Mouse (Mus musculus) heart, postnatal 10 days (tissue): Measurements from ENCODE around the gene Gm10842. TPM values are rescaled to one million over a fixed set of nuclear protein-coding genes. Genes with fewer than 3 reads are reported as not detected.

ENCODE experiments used
- DNase-seq, 2 experiments: peaks; one replicate each; pipeline ENCODE4 v3.0.0; 2021
- intact Hi-C: fragments of 180-260 bp; cut with DNase I; formaldehyde crosslinking; loops from one replicate; pipeline ENCODE4 v1.15.1; 2025
- total RNA-seq, 2 experiments: library from RNA; stranded (reverse); gene quantifications; 2 replicates each; pipeline ENCODE4 v1.2.3; 2021

Gm10842 gene
- total RNA-seq, 2 experiments from 2014 or later: not detected

- intact Hi-C loops: no loop called here
- no peak for DNase-seq
These were observed 5.3 kb downstream of the Gm10842 start for GRCm38 (mm10) chr11:105152017-105152300.

GRCm38 (mm10) chr11:105152357-105152899 lies 5.7 kb downstream of the Gm10842 start:
- DNase-seq: no peak
- intact Hi-C loops: no loop called here

DNA sequence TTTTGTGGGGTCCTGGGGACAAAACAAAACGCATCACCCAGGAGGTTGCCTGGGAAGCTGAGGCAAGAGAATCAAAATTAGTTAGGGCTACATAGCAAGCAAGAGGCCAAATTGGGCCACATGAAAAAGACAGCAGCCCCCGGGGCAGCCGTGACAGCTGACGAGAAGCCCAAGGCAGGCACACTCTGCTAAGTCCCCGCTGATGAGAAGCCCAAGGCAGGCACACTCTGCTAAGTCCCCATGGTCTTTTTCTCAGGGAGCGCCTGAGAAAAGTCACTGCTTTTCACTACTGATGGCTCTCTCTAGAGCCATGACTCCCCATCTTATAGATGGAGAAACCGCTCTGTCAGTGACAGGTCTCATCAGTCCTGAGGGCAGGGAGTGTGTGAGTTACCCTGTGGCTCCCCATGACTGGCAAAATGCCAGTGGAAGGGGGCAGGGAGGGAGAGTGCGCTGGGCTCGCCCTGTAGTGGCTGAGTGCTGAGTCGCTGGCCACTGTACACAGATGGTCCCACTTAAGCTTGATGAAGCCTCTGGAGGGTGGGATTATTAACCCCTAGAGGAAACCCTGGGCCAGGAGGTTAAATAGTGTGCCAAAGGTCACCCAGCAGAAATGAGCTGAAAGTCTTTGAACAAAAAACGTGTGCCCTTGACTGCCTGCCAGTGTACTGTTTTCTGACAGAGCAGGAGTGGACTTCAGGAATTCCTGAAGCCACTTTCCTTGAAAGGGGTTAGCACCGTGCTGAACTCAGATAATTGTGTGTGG lies 6.6 kb downstream of the Gm10842 start:
- intact Hi-C loops: no loop called here
- peak; percentile 69 to 76 for DNase-seq

GRCm38 (mm10) chr11:105155915-105156314 lies 9.2 kb downstream of the Gm10842 start:
- intact Hi-C loops: no loop called here
- DNase-seq: peak in 1 of 2 experiments; percentile 15

DNA sequence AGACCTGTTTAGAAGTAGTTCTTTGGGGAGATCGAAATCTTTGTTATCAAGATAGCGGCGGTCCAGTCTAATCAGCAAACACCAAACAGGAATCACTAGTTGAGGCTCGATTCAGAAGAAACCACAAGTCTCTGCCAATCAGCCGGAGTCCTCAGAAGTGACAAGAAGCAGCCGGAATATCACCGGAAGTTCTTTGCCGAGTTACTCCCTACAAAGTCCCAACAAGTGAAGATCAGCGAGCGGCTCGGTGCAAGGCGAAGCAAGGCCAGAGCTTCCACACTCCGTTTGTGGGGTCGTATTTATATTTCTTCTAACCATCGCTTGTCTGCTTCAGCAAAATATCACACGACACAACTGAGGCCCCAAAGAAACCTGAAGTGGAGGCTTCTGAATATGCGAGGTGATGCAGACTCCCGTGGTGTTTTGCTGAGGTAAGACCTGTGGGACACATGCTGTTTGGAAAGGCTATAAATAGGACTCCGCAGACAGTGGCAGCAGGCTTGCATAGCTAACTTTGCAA lies 10.1 kb downstream of the Gm10842 start:
- intact Hi-C loops: no loop called here
- peak; percentile 43 to 50 for DNase-seq

DNA sequence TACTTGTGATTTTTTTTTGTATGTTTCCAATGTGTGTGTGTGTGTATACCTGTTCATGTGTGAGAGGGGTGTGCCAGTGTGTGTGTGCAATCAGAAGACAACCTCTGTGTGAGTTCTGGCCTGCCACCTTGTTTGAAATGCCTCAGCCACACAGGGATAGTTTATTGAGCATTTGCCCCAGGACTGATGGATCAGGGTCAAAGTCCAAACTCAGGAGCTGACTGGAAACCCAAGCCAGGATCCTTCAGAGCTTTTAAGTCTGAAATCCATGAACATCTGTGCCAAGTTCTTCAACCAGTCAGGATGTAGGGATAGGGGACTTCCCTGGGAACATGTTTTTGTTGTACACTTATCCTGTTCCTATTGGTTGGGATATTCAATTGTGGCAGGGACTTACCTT lies 11.4 kb downstream of the Gm10842 start:
- DNase-seq: no peak
- intact Hi-C loops: no loop called here

DNA sequence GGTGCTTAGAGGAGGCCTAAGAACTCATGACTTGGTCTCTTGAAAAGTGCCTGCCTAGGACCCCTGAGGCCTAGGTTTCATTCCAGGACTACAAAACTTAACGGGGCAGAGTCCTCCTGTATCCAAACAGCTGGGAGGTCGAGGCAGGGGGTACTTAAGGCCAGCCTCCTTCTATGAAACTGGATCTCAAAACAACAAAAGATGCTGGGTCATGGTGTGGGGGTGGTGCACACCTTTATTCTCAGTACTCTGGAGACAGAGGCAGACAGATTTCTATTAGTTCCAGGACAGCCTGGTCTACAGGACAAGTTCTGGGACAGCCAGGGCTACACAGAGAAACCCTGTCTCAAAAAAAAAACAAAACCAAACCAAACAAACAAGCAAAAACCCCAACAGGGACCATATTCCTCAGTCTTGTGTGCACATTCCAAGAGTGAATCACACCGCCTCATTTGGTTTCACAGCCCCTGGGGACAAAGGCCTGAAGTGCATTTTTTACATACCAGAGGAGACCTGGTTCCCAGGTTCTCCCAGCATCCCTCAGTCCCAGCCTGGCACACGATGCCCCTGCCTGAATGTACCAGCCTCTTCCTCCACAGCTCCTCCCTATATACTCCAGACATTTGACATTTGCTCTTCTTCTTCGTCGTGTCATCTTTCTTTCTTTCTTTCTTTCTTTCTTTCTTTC lies 13.1 kb downstream of the Gm10842 start:
- no peak for DNase-seq
- intact Hi-C loops: no loop called here

GRCm38 (mm10) chr11:105161411-105161810 lies 14.7 kb downstream of the Gm10842 start:
- intact Hi-C loops: no loop called here
- no peak for DNase-seq

DNA sequence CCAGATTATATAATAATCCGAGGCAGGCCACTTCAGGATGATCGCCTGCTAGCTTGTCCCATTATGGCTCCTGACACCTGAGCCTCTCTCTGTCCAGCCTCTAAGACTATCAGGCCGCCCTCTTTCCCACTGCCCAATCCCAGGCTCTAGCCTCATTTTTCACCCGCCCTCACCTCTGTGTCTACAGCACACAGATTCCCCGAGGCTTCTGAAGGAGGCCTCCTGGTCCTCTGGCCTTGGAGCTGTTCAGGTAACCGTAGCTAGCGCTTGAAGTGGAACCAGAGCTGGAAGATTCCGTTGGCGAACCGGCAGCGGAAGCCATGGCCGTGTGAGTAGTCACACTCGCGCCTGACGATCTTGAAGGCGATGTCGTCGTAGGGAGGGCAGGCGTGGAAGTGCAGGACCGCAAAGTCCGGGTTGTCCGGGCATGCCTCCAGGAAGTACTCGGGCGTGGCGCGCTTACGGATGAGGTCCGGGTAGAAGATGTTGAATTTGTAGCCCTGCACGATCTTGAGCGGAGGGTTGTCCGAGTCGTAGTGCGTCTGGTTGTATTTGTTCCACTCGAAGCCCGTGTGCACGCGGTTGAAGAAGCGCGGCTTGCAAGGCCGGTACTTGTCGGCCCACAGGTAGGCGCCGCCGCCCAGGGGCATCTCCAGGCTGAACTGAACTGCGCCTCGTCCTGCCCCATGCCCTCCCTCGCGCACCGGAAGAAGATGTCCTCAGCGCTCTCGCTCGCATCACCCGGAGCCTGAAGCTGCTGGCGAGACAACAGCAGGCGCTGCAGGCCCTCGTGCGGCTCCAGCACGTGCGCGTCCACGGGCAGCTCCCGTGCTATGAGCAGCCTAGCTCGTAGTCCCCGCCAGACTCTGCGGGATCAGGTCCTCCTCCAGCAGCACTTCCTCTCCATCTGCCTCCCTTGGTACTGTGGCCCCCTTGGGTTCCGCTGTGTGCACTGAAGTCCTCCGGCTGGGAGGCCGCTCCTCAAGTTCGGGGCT lies 18.1 kb downstream of the Gm10842 start:
- intact Hi-C loops: no loop called here
- no peak for DNase-seq

DNA sequence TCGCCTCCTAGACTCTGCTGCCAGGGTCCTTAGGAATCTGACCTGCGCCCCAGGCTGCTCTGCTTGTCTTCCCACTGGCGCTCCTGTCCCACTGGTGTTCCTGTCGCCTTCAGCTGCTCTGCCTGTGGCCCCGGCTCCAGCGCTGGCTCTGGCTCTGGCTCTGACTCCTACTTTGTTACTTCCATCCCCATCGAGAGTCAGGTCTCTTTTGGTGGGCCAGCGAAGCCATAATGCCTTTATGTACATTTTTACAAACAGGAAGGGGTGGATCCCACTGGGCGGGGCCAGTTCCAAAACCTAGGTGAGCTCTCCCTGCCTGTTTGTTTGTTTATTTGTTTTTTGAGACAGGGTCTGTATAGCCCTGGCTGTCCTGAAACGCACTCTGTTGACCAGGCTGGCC lies 20.1 kb downstream of the Gm10842 start:
- intact Hi-C loops: no loop called here
- DNase-seq: no peak

DNA sequence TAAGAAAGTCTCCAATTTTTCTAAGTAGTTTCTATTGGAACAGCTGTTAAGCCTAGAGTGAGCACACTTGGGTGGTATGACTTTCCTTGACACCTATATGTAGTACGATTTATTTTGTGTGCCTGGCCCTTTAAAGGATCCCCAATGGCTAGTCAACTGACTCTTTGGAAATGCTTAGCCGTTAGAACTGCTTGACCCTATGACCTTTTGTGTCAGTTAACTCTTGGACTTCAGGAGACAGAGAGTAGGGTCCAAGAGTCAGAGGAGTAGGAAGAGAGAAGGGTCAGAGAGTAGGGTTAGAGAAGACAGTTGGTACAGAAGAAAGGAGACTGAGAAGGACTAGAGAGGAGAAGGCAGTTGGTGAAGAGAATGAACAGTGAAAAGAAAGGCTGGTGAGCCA lies 31.8 kb downstream of the Gm10842 start, which contains the start of gene Tlk2:
Gene Tlk2 (plus strand): TSS at position 292 of the 400 bp plus-strand sequence.
- no peak for DNase-seq
- intact Hi-C loops: loop anchor here (2.0 kb wide), 1 partner anchor 52 kb away; the partner anchor contains the start of gene Mettl2

DNA sequence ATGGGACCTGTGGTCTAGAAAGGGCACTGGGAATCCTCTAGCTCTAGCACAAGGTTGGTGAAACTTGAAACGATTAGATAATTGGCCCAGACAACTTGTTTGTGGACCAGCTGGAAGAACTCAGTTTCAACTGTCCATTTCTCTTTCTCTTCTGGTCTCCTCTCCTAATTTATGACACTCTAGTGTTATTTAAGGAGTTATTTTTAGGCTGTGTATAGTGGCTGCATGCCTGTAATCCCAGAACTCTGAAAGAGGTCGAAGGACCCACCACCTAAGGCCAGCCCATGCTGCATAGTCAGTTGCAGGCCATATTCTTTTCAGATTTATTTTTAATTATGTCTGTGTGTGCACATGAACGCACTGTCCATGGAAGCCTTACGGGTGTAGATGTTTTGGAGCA lies 32.8 kb downstream of the Gm10842 start:
- DNase-seq: peak; percentile 17 to 20
- intact Hi-C loops: loop anchor here (2.0 kb wide), 1 partner anchor 53 kb away; the partner anchor contains the start of gene Mettl2

DNA sequence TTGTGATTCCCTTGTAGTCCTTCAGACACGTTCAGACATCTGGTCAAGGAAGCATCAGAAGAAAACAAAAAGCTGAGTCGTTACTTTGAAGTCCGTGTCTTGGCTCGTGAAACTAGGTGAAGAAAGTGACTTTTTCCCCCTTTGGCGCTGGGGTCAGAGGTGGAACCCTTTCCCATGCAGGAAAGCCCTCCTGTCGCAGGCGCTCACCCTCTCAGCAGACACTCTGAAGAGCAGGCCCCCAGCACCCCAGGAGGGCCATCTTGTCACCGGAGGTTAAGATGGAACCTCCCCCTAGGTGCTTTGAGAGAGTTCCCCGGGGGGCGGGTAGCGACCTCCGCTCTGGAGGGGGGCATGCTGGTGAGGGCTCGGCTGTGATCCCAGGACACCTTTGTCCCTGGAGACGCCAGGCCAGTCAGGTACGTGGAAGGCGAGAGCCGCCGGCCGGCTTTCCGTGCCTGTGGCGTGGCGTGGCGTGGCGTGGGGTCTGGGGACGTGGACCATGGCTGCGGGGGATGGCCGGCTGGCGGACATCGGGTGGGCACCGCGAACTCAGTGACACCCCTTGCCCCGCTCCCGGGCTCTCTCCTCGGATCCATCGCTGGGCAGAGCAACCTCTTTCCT lies 33.9 kb downstream of the Gm10842 start:
- peak; percentile 54 to 60 for DNase-seq
- intact Hi-C loops: no loop called here

- peak; percentile 95 to 97 for DNase-seq
- intact Hi-C loops: no loop called here
These were observed 34.5 kb downstream of the Gm10842 start for GRCm38 (mm10) chr11:105181126-105181637.

DNA sequence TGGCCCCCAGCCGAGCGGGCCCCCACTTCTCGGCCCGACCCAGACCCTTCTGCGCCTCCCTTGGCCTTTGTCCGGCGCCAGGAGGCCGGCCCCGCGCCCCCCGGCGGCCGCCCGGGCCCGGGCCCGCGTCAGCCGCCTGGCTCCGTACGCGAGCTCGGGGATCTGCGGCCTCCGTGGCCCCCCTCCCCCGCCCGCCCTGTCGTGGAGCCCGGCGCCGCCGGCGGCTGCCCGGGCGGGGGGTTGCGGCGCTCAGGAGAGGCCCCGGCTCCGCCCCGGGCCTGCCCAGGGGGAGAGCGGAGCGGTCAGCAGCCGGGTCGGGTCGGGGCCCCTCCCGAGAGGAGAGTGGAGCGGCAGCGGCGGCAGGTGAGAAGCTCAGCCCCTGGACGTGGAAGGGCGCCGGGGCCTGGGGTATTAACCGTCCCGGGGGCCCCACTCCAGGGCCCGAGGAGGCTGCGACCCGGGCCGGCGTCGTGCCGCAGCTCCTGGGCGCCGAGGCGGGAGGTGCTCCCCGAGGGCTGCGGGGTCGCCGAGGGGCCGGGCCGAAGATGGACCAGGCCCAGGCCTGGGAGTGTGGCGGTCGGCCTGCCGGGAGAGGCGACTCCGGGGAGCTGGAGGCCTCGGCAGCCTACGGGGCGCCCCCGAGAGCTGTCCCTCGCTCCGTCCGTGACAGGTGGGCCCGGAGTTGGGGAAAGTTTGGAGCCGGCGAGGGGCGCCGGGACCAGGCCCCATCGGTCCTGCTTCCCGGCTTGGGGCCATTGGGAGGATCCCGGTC lies 35.2 kb downstream of the Gm10842 start:
- intact Hi-C loops: no loop called here
- DNase-seq: peak; percentile 58 to 66

GRCm38 (mm10) chr11:105182461-105182855 lies 35.8 kb downstream of the Gm10842 start:
- intact Hi-C loops: no loop called here
- no peak for DNase-seq

DNA sequence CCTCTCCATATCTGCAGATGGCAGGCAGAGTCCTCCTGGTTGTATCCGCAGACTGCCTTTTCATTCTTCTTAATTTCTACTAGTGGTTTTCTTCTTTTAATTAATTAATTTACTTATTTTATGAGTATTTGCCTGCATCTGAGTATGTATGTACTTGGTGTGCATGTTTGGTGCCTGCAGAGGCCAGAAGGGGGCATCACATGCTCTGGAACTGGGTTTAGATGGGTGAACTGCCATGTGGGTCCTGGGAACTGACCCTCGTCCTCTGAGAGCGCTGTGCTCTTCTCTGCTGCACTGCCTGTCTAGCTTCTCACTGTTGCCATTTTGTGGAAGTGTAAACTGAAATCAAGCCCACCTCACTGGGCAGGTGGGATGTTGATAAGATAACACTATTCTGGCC lies 38.0 kb downstream of the Gm10842 start:
- DNase-seq: no peak
- intact Hi-C loops: no loop called here

DNA sequence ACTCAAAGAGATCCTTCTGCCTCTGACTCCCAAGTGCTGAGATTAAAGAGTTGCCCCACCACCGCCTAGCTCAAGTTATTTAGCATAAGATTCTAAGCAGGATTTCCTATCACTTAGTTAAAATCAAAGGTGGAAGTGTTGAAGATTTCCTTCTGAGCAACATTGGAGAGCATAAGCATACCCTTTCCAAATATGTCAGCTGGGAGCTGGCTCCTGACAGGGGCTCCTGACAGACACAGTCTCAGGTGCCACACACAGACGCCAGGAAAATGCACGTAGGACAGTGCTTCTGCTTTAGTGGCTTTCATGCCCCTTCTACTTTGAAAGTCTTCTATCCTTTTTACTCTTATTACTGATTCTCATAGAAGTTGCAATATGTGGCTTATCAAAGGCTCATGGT lies 45.5 kb downstream of the Gm10842 start:
- intact Hi-C loops: no loop called here
- DNase-seq: no peak
